Mouse (Mus musculus) heart, postnatal 14 days (tissue): Measurements from ENCODE around the gene Sema4d. TPM values are rescaled to one million over a fixed set of nuclear protein-coding genes. Genes with fewer than 3 reads are reported as not detected.
A peak's percentile ranks its signal among the peaks of the same experiment; 100 is the strongest.

Experiments used
- DNase-seq, 2 experiments: peaks; one replicate each; pipeline ENCODE4 v3.0.0; 2021 to 2022
- intact Hi-C: fragments of 180-260 bp; cut with DNase I; formaldehyde crosslinking; loops from one replicate; pipeline ENCODE4 v1.15.1; 2025
- total RNA-seq, 2 experiments: library from RNA; stranded (reverse); gene quantifications; 2 replicates each; pipeline ENCODE4 v1.2.3; 2021

Sema4d gene
- total RNA-seq, 2 experiments from 2014 or later: 78.3 to 78.4 TPM

- intact Hi-C loops: no loop called here
- DNase-seq: peak; percentile 25 to 34
These were observed 23.1 kb upstream of the Sema4d start for GRCm38 (mm10) chr13:51816559-51817041.

DNA sequence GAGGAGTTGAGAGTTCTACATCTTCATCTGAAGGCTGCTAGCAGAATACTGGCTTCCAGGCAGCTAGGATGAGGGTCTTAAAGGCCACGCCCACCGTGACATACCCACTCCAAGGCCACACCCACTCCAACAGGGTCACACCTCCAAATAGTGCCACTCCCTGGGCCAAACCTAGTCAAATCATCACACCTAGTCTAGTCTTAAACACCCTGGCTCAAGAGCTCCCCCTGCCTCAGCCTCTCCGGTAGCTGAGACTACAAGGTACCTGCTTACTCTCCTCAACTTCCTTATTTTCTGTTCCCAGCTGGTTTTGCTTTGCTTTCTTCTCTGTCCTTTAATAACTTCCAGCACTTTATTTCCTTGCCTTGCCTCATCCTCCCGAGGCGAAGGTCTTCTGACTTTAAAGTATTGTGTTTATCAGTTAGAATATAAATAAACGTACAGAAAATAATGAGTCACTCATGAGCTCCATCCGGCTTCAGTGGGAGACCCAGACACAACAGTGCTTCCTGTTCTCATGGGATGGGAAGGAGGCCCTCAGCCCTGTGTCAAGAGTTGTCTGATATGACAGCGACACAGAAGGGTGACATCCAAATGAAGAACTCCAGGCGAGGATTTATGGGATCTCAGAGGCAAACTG, 22.4 kb upstream of the Sema4d start:
- DNase-seq: peak in 1 of 2 experiments; percentile 21

DNA sequence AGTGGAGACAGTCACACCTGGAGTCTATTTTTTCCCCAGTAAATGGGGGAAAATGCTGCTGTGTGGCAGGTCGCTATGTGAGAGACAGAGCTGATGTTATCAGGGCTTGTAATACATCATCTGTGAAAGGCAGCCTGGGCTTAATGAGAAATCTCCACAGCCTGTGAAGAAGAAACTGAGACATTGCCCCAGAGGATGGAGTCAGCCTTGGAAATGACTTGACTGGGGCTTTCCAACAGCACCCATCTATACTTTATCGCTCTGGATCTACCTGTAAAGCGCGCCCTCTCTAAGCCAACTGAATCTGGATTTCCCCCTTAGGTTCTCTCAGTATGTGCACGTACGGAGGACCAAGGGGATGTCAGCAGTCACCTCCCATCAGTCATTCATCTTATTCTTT, 21.1 kb upstream of the Sema4d start:
- intact Hi-C loops: no loop called here

More for the DNA sequence above, 22.4 kb upstream of the Sema4d start:
- intact Hi-C loops: no loop called here

GRCm38 (mm10) chr13:51813621-51814615, 20.4 kb upstream of the Sema4d start:
- intact Hi-C loops: no loop called here

More for the DNA sequence above, 21.1 kb upstream of the Sema4d start:
- DNase-seq: no peak

GRCm38 (mm10) chr13:51808141-51808540, 14.6 kb upstream of the Sema4d start:
- DNase-seq: no peak
- intact Hi-C loops: no loop called here

More at GRCm38 (mm10) chr13:51813621-51814615, 20.4 kb upstream of the Sema4d start:
- no peak for DNase-seq

GRCm38 (mm10) chr13:51806220-51806619, 12.7 kb upstream of the Sema4d start:
- no peak for DNase-seq
- intact Hi-C loops: no loop called here

- intact Hi-C loops: no loop called here
- DNase-seq: no peak
These were observed 12.1 kb upstream of the Sema4d start for GRCm38 (mm10) chr13:51805634-51806033.

- intact Hi-C loops: no loop called here
- no peak for DNase-seq
These were observed 7.4 kb upstream of the Sema4d start for GRCm38 (mm10) chr13:51800921-51801320.

GRCm38 (mm10) chr13:51799735-51800522, 6.4 kb upstream of the Sema4d start:
- DNase-seq: no peak
- intact Hi-C loops: no loop called here

- DNase-seq: no peak
- intact Hi-C loops: no loop called here
These were observed 4.6 kb upstream of the Sema4d start for GRCm38 (mm10) chr13:51797899-51798746.

- DNase-seq: no peak
- intact Hi-C loops: loop anchor here (5.0 kb wide), 1 partner anchor 67 kb away; no protein-coding TSS in a partner anchor
These were observed 401 bp upstream of the Sema4d start for GRCm38 (mm10) chr13:51793948-51794347.

- intact Hi-C loops: loop anchor here (5.0 kb wide), 1 partner anchor 66 kb away; no protein-coding TSS in a partner anchor
- peak; percentile 59 to 67 for DNase-seq
These were observed 670 bp downstream of the Sema4d start for GRCm38 (mm10) chr13:51792729-51793424.

DNA sequence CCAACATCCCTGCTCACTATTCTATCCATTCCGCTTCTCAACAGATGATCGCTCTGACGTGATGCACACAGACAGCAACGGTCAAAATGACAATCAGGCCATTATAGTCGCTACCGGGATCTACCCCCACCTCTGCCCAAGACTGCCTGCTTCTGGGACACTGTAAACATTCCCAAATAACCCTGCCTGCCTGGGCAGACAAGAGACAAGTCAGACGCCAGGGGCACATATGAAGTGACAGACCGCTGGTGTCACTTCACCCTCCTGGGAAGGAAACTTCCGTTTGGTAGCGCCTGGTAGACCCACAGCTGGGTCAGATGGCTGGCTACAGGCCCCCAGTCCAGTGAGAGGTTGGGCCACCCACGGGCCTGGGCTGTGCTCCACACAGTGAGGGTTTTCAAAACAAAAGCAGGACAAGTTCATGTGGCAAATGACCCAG, 1.4 kb downstream of the Sema4d start:
- intact Hi-C loops: loop anchor here (5.0 kb wide), 1 partner anchor 65 kb away; no protein-coding TSS in a partner anchor
- DNase-seq: no peak

GRCm38 (mm10) chr13:51791604-51792003, 1.9 kb downstream of the Sema4d start:
- intact Hi-C loops: loop anchor here (5.0 kb wide), 1 partner anchor 64 kb away; no protein-coding TSS in a partner anchor
- DNase-seq: no peak

- no peak for DNase-seq
- intact Hi-C loops: loop anchor here (5.0 kb wide), 1 partner anchor 63 kb away; no protein-coding TSS in a partner anchor
These were observed 2.8 kb downstream of the Sema4d start for GRCm38 (mm10) chr13:51790793-51791192.

DNA sequence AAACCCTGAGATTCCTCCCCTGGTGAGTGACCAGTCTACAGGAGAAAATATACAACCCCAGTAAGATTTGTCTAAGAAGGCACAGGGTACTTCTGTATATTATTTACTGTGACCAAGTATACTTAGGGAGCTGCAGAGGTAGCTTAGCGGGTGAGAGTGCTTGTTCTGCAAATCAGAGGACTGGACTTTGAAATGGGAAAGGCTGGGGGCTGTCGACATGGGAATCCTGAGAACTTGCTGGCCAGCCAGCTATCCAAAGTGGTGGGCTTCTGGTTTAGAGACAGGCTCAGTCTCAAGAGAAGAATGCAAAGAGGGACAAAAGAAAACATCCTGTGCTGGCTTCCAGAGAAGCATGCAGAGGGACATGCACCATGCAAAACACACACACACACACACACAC, 5.7 kb downstream of the Sema4d start:
- intact Hi-C loops: no loop called here
- no peak for DNase-seq

DNA sequence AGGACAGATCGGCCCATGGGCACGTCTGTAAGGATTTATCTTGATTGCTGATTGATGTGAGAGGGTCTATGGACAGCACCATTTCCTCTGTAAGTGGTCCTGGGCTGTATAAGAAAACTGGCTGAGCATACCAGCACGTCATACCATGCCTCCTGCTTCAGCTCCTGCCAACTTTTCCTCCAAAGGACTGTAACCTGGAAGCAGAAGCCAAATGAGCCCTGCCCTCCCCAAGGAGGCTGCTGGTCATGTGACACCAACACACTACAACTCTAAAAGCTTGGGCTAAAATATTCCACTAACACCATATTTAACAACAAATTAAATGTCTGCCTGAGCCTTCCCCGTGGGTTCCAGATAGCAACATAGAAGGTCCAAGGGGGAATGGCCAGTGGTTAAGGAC, 6.9 kb downstream of the Sema4d start:
- DNase-seq: no peak
- intact Hi-C loops: no loop called here

DNA sequence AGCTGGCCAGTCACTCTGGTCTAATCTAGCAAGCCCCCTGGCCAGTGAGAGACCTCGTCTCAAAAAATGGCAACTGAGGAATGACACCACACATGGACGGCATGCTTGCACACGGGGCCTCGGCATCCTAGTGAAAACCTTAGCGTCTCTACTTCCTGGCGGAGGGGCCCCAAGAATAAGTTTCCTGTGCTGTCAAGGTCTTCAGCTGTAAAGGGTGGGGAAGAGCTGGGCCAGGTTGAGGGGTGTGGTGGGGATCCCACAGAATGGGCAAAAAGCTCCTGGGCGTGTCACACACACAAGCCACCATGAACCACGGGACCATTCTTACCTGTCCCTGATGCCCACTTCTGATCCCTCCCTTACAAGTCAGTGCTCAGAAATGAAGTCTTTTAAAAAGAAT, 9.1 kb downstream of the Sema4d start:
- intact Hi-C loops: no loop called here
- no peak for DNase-seq

DNA sequence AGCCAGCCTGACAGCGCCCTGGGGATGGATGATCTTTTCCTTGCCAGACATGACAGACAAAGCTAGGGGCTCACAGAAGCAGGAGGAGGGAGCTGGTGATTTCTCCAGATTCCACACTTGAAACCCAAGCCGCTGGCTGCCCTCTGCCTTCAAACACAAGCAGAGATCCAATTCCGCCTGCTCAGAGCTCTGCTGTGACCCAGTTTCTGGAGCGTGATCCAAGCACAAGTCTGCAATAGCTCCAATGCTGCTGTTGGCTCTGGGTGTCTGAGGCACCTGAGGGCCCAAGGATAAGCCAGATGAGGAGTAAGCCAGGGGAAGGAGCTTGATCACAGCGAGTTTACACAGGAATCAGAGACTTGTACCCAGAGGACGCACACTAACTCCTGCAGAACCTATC, 9.7 kb downstream of the Sema4d start:
- intact Hi-C loops: no loop called here

More for the DNA sequence above, 9.7 kb downstream of the Sema4d start:
- DNase-seq: no peak
